Mouse (Mus musculus): ENCODE results near the gene Dok7.

DNA sequence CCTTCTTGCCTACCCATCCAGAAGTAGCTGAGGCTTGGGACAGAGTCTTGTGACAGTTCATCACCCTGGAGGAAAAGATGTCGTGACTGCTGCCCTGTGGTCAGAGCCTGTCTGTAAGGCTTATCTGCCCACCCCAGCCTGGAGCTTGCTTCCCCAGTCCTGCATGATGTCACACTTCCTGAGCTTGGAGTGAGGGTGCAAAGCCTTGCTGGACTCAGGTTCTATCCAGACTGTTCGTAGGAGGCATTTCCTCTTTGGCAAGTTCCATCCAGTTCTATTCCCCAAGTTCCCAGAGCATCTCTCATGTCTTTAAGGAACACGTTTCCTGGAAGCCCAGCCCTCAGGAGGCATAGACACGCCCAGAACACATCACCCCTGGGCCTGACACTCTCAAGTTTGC, 20.8 kb upstream of the Dok7 start:
- TF ChIP-seq CTCF (IDR thresholded peaks at IDR 0.05; ENCODE audit: low read depth, low read length) (no peak), POLR2A (IDR thresholded peaks at IDR 0.05; ENCODE audit: insufficient read depth, low read length) (no peak), EP300 (IDR thresholded peaks at IDR 0.05; ENCODE audit: insufficient read depth, low read depth, low read length) (no peak)

All from ES-Bruce4 (cell line).